Mouse (Mus musculus) C2C12 (cell line): ENCODE results near the gene Slc4a5. TPM values are rescaled to one million over a fixed set of nuclear protein-coding genes. Genes with fewer than 3 reads are reported as not detected.
A peak's percentile ranks its signal among the peaks of the same experiment; 100 is the strongest.
"Not testable (repeated sequence)": the region's sequence is repeated elsewhere in the genome, so short reads cannot be mapped to it uniquely, and the experiment has no call there.

Experiments used
- H3K27me3 ChIP-seq: one replicate; pipeline ENCODE4 v1.6.1; 2011; ENCODE audit not compliant: control insufficient read depth, insufficient read depth, insufficient read length
- H3K36me3 ChIP-seq: one replicate; pipeline ENCODE4 v1.6.1; 2011; ENCODE audit not compliant: control insufficient read depth, insufficient read depth
- H3K4me3 ChIP-seq: one replicate; pipeline ENCODE4 v1.5.1; 2011; ENCODE audit warnings: mild to moderate bottlenecking, control low read depth; ENCODE audit not compliant: poor library complexity, insufficient read depth, severe bottlenecking
- H3K79me2 ChIP-seq: one replicate; pipeline ENCODE4 v1.6.1; 2011; ENCODE audit not compliant: control insufficient read depth, insufficient read depth
- H3K79me3 ChIP-seq: one replicate; pipeline ENCODE4 v1.6.1; 2011; ENCODE audit warnings: low read depth, control low read depth
- H3ac ChIP-seq: one replicate; pipeline ENCODE3; 2011; ENCODE audit warnings: low read depth; ENCODE audit not compliant: control insufficient read depth, insufficient read length
- CEBPB ChIP-seq: IDR thresholded peaks from one replicate; pipeline ENCODE4 v1.6.1; 2011; ENCODE audit warnings: low read depth, mild to moderate bottlenecking, control low read depth, moderate library complexity
- CTCF ChIP-seq: IDR thresholded peaks from one replicate; pipeline ENCODE4 v1.5.1; 2011; ENCODE audit not compliant: control insufficient read depth, insufficient read depth, insufficient read length
- FOSL1 ChIP-seq: IDR thresholded peaks from one replicate; pipeline ENCODE4 v1.8.0; 2011; ENCODE audit warnings: mild to moderate bottlenecking, low read length; ENCODE audit not compliant: poor library complexity, insufficient read depth, severe bottlenecking
- MAX ChIP-seq: IDR thresholded peaks from one replicate; pipeline ENCODE4 v1.6.1; 2011; ENCODE audit warnings: mild to moderate bottlenecking, control low read depth
- MYOD1 ChIP-seq: IDR thresholded peaks from one replicate; pipeline ENCODE4 v1.6.1; 2011; ENCODE audit warnings: low read depth; ENCODE audit not compliant: control insufficient read depth, insufficient read length
- MYOG ChIP-seq: IDR thresholded peaks from one replicate; pipeline ENCODE4 v1.6.1; 2011; ENCODE audit not compliant: control insufficient read depth, insufficient read length; ENCODE audit errors: extremely low read depth
- USF1 ChIP-seq: IDR thresholded peaks from one replicate; pipeline ENCODE4 v1.6.1; 2011; ENCODE audit warnings: low read depth, mild to moderate bottlenecking, control low read depth, moderate library complexity
- polyA plus RNA-seq: library from polyadenylated mRNA; unstranded; fragments of >200 nt; fragmentation: generic; extraction: Trizol; gene quantifications from one replicate; pipeline ENCODE4 v1.2.1, GENCODE M21; 2012; ENCODE audit warnings: missing spikeins

Slc4a5 gene
- polyA plus RNA-seq, 1 experiment, result 0.04 TPM

DNA sequence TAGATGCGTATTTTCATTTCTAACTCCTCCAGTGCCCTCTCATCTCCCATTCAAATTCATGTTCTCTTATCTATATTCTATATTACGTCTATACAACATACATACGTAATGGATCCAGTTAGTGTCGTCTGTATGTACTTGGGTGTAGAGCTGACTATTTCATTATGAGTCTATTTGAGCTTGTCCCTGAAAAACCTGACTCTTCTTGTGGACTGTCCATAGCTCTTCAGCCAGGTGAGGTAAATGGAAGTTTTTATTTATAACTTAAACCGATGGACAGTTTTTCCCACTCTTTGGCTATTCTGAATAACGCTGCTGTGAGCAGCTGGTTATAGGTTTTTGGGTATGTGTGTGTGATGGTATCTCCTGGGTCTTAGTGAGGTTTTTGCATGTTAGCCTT is 107.1 kb downstream of the Slc4a5 start:
- peaks cover 44% of the 10 kb centered on the region for H3K79me3 ChIP-seq
- no peak for TF ChIP-seq CEBPB
- TF ChIP-seq FOSL1, result no peak
- TF ChIP-seq USF1, result no peak
- TF ChIP-seq MYOD1, result no peak
- TF ChIP-seq MYOG, result no peak
- TF ChIP-seq MAX, result no peak
- TF ChIP-seq CTCF, result no peak

DNA sequence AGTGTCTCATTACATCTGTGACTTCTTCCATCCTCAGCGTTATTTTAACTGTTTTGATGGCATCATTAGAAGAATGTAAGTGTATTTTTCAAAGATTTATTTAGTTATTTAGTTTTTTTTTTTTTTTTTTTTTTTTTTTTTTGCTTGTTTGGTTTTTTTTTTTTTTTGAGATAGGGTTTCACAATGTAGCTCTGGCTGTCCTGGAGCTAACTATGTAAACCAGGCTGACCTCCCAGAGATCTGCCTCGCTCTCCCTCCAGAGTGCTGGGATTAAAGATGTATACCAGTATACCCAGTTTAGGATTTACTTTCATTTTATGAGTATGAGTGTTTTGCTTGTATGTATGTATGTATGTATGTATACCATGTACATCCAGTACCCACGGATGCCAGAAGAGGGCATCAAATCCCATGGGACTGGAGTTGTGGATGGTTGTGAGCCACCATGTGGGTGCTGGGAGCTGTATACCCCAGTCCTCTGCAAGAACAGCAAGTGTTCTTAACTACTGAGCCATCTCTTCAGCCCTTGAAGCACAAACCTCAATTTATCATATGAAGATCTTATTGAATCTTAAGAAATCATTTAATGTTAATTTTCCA is 108.1 kb downstream of the Slc4a5 start:
- no peak overlapping the region for H3K4me3 ChIP-seq
- H3K27me3 ChIP-seq, result no peaks in the 10 kb centered on the region
- H3K79me3 ChIP-seq, result peaks cover 44% of the 10 kb centered on the region
- no peak for TF ChIP-seq MAX
- no peak for TF ChIP-seq USF1
- TF ChIP-seq MYOG, result no peak
- TF ChIP-seq CEBPB, result no peak
- TF ChIP-seq FOSL1, result no peak
- no peak for TF ChIP-seq CTCF
- TF ChIP-seq MYOD1, result no peak
- H3K36me3 ChIP-seq, result peaks cover 33% of the 10 kb centered on the region
- peaks cover 58% of the 10 kb centered on the region for H3K79me2 ChIP-seq
- H3ac ChIP-seq, result no peak overlapping the region

More for the DNA sequence above, 107.1 kb downstream of the Slc4a5 start:
- Histone ChIP-seq H3K27me3 (no peaks in the 10 kb centered on the region), H3K4me3 (peak overlapping the region; percentile 69), H3K36me3 (peaks cover 27% of the 10 kb centered on the region), H3ac (peak overlapping the region; percentile 11), H3K79me2 (peaks cover 52% of the 10 kb centered on the region)

DNA sequence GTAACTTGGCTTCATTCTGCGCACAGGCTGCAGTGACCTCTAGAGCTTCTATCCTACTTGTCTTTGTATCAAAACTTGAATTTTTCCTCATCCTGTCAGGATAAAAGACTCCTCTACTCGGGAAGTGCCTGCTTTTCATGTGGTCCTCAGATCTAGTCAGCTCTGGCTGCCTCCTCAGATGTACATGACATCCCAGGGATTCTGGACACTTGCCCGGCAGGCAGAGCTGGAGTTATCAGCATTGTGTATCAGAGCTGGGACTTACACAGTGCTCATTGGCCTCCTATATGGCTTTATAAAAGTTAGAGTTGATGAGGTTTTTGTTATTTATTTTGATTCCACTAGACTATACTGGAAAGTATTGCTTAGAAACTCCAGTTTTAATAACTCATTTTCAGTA is 121.8 kb downstream of the Slc4a5 start:
- H3K79me3 ChIP-seq, result no peaks in the 10 kb centered on the region
- H3K79me2 ChIP-seq, result peaks cover 15% of the 10 kb centered on the region
- H3K4me3 ChIP-seq, result no peak overlapping the region
- H3ac ChIP-seq, result no peak overlapping the region
- H3K36me3 ChIP-seq, result peaks cover 69% of the 10 kb centered on the region
- TF ChIP-seq MYOD1 (no peak), MAX (no peak), CEBPB (no peak), USF1 (no peak), MYOG (no peak), CTCF (no peak), FOSL1 (no peak)
- no peaks in the 10 kb centered on the region for H3K27me3 ChIP-seq

DNA sequence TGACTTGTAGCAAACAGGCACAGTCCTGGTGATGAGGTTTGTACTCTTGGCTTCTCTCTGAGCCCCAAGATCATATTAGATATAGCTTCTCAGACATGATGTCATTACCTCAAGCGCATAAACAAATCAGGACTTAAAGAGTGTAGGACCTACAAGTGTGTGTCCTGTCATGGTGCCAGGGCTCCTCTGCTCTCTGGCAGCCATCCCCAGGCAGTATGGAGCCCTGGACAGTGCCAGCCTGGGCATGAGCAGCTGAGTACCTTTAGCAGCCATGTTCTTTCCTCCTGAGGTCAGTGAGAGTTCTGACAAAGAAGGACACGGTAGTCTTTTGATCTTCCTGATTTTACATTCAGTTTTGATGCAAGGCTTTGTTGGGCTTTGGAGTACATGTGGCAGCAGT is 123.3 kb downstream of the Slc4a5 start:
- TF ChIP-seq USF1 (no peak), CTCF (no peak), MYOG (no peak), MYOD1 (no peak)
- Histone ChIP-seq H3K27me3 (no peaks in the 10 kb centered on the region), H3K79me2 (peaks cover 15% of the 10 kb centered on the region), H3ac (no peak overlapping the region), H3K79me3 (no peaks in the 10 kb centered on the region), H3K36me3 (peaks cover 58% of the 10 kb centered on the region), H3K4me3 (no peak overlapping the region)

DNA sequence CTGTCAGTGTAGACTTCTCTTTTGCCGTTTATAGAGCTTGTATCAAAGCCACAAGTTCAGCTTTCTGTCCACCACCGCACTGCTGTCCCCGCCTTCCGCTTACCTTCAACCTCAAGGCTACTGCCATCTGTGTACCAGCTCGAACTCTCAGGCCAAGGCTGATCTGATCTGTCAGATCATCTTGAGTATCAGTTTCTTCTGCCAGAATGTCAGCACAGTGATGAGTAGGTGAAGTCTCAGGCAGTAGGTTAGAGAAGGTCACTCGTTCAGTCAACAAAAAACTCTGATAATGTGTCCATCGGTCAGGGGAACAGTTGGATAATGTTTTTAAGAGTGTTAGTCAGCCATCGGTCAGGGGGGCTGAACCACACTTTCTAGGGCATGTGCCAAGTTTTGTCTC is 125.7 kb downstream of the Slc4a5 start:
- Histone ChIP-seq H3K79me2 (peaks cover 23% of the 10 kb centered on the region), H3K36me3 (peaks cover 37% of the 10 kb centered on the region)
- not testable (repeated sequence) for H3K4me3 ChIP-seq, H3K27me3 ChIP-seq, H3ac ChIP-seq, H3K79me3 ChIP-seq

DNA sequence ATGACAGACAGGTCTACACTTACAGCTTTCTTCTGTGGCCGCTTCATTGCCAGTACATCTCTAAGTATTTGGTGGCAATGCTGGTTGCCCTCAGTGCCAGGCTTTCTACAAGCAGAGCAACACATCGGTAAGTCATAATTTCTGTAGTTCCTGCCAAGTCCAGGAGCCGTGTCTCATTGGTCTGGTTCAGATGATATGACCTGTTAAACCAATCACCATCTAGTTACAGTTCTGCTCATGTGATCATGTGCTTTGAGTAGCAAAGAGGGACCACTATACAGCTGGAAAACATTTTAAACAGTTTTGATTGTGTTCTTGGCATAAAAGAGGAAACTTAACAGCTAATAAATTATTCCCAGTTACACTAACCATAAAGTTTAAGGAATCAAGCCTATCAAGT is 128.3 kb downstream of the Slc4a5 start:
- H3K36me3 ChIP-seq, result peaks cover 12% of the 10 kb centered on the region
- no peaks in the 10 kb centered on the region for H3K27me3 ChIP-seq
- H3K79me2 ChIP-seq, result peaks cover 22% of the 10 kb centered on the region
- H3K79me3 ChIP-seq, result peaks cover 2% of the 10 kb centered on the region
- H3K4me3 ChIP-seq, result no peak overlapping the region
- TF ChIP-seq MAX (no peak), MYOG (no peak), CTCF (no peak), USF1 (no peak), CEBPB (no peak)
- no peak overlapping the region for H3ac ChIP-seq
